Mouse (Mus musculus): ENCODE data around the gene Slc34a3. TPM values are rescaled to one million over a fixed set of nuclear protein-coding genes. Genes with fewer than 3 reads are reported as not detected.

The Slc34a3 gene
- total RNA-seq, 1 experiment from 2014 or later, result not detected

DNA sequence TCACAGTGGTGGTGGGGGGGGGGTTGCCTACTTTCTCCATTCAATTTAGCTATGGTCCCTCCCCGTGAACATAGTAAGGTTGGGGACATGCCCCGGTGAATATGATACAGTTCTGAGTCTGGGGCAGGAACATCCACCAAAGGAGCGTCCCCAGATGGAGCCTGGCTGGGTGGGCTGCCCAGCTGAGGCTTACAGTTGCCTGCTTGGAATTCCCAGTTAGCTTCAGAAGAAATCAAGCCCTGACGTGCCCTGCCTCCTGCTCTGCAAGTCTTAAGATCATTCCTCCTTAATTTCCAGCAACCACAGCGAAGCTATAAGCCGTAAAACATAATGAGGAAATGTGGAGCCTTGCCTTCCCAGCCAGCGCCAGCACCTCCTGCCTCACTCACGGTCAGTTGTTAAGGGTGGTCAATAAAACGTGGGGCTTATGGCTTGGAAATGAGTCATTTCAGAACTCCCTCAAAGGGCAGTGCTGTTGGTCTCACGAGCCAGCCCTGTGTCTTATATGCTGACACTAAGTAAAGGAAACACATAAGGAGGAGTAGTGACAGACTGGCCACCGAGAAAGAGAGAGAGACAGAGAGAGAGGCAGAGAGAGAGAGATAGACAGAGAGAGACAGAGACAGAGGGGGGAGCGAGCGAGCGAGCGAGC is 54.5 kb downstream of the Slc34a3 start:
- ATAC-seq (replicated peaks; ENCODE audit: insufficient number of reproducible peaks, low FRiP score, low TSS enrichment, poor library complexity, severe bottlenecking), result no peak

Other genes starting within 250 kb of the Slc34a3 start
- gene Nsmf, start 180.0 kb downstream of the Slc34a3 start, total RNA-seq (2017), result 7.6 to 28.3 TPM (median 20.0 TPM) in 3 replicates
- gene Entpd8, start 154.1 kb downstream of the Slc34a3 start, total RNA-seq (2017), result not detected in 3 replicates
- gene Noxa1, start 139.2 kb downstream of the Slc34a3 start, total RNA-seq (2017), result 0.78 TPM in 1 of 3 replicates, not detected in the others
- gene Nrarp, start 53.6 kb downstream of the Slc34a3 start, total RNA-seq (2017), result 22.3 to 51.8 TPM (median 24.4 TPM) in 3 replicates
- gene Tor4a, start 37.5 kb downstream of the Slc34a3 start, total RNA-seq (2017), result 28.8 to 64.7 TPM (median 31.0 TPM) in 3 replicates
- 82.8 to 113 TPM (median 105 TPM) in 3 replicates for gene Nelfb, start 22.9 kb downstream of the Slc34a3 start, total RNA-seq (2017)
- not detected in 3 replicates for gene Stpg3, start 19.7 kb downstream of the Slc34a3 start, total RNA-seq (2017)
- not detected in 3 replicates for gene Fam166a, start 15.6 kb downstream of the Slc34a3 start, total RNA-seq (2017)
- gene Tubb4b, start 9.7 kb downstream of the Slc34a3 start, total RNA-seq (2017), result 161 to 206 TPM (median 166 TPM) in 3 replicates
- not detected in 3 replicates for gene Rnf224, start 2.4 kb upstream of the Slc34a3 start, total RNA-seq (2017)
- gene Rnf208, start 7.9 kb upstream of the Slc34a3 start, total RNA-seq (2017), result not detected in 3 replicates
- gene Cysrt1, start 8.1 kb upstream of the Slc34a3 start, total RNA-seq (2017), result not detected in 3 replicates
- 4.5 to 4.9 TPM in 2 of 3 replicates, not detected in the other for gene AL732309.1, start 12.5 kb upstream of the Slc34a3 start, total RNA-seq (2017)
- 12.2 to 16.8 TPM (median 15.6 TPM) in 3 replicates for gene Tmem203, start 21.1 kb upstream of the Slc34a3 start, total RNA-seq (2017)
- 7.1 to 9.2 TPM (median 8.4 TPM) in 3 replicates for gene Tprn, start 28.3 kb upstream of the Slc34a3 start, total RNA-seq (2017)
- gene Ssna1, start 38.1 kb upstream of the Slc34a3 start, total RNA-seq (2017), result 31.8 to 50.4 TPM (median 32.4 TPM) in 3 replicates
- 42.6 to 64.9 TPM (median 43.8 TPM) in 3 replicates for gene Anapc2, start 38.1 kb upstream of the Slc34a3 start, total RNA-seq (2017)
- not detected in 3 replicates for gene Tmem210, start 53.8 kb upstream of the Slc34a3 start, total RNA-seq (2017)
- gene Lrrc26, start 55.6 kb upstream of the Slc34a3 start, total RNA-seq (2017), result not detected in 3 replicates
- 0.49 TPM in 1 of 3 replicates, not detected in the others for gene Grin1, start 84.8 kb upstream of the Slc34a3 start, total RNA-seq (2017)
- 31.6 to 66.4 TPM (median 33.3 TPM) in 3 replicates for gene Man1b1, start 98.0 kb upstream of the Slc34a3 start, total RNA-seq (2017)
- 24.8 to 101 TPM (median 57.4 TPM) in 3 replicates for gene Dpp7, start 122.0 kb upstream of the Slc34a3 start, total RNA-seq (2017)
- 6.6 to 19.5 TPM (median 12.9 TPM) in 3 replicates for gene Uap1l1, start 131.3 kb upstream of the Slc34a3 start, total RNA-seq (2017)
- gene Sapcd2, start 138.0 kb upstream of the Slc34a3 start, total RNA-seq (2017), result 4.3 TPM in 1 of 3 replicates, not detected in the others
- not detected in 3 replicates for gene Entpd2, start 161.5 kb upstream of the Slc34a3 start, total RNA-seq (2017)
- not detected in 3 replicates for gene Npdc1, start 165.0 kb upstream of the Slc34a3 start, total RNA-seq (2017)
- 8.9 to 13.9 TPM (median 11.0 TPM) in 3 replicates for gene Fut7, start 188.9 kb upstream of the Slc34a3 start, total RNA-seq (2017)
- 16.8 to 46.8 TPM (median 17.5 TPM) in 3 replicates for gene Abca2, start 194.3 kb upstream of the Slc34a3 start, total RNA-seq (2017)
- not detected in 3 replicates for gene Clic3, start 222.5 kb upstream of the Slc34a3 start, total RNA-seq (2017)
- 21.4 to 39.6 TPM (median 32.9 TPM) in 3 replicates for gene Paxx, start 226.7 kb upstream of the Slc34a3 start, total RNA-seq (2017)
- gene Ptgds, start 235.7 kb upstream of the Slc34a3 start, total RNA-seq (2017), result not detected in 3 replicates

Data from monocyte, adult 5-6 weeks (primary cell).